Mouse (Mus musculus): ENCODE measurements around the gene Gpr18.

Gene Gpr18

DNA sequence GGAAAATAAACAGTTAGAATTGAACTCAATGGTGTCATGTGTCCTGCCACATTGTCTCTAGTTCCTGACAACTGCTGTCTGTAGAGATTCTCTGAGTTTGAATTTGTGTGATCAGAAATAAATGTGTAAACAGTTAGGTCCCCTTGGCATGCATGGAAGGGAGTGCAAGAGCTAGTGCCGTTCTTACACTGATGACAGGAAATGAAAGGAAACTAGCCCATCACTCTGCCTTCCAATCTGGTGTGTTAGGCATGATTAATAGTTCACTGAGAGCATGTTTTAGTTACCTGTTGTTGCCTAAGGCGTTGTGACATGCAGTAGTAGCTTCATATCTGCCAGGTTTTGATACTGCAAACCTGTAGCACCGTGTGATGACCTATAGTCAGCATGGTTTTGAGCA, 32.4 kb upstream of the Gpr18 start:
- DNase-seq: no peak

DNA sequence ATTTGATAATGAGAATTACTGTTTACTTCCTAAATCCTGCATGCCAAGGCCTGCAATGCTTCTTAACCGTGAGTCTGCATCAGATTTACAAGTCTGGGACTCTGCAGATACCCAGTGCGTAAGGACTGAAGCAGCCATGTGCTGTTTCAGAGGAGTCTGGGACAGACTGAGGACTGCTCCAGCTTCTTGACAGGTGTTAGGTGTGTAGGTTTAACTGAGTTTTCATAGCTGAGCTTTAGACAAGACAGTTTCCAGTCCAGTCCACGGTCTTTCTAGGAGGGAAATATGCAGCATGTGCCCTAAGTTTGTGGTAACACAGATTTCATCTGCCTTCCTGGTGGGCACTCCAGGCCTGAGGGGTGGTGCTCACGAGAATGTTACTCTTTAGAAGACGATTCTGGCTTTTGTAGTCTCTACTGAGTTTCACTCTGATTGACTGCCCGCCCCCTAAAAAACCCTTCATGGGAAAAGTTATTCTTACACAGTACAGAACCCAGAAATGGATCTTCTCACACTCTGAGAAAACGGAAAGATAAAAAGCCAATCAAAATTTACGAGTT, 31.7 kb upstream of the Gpr18 start:
- no peak for DNase-seq

DNA sequence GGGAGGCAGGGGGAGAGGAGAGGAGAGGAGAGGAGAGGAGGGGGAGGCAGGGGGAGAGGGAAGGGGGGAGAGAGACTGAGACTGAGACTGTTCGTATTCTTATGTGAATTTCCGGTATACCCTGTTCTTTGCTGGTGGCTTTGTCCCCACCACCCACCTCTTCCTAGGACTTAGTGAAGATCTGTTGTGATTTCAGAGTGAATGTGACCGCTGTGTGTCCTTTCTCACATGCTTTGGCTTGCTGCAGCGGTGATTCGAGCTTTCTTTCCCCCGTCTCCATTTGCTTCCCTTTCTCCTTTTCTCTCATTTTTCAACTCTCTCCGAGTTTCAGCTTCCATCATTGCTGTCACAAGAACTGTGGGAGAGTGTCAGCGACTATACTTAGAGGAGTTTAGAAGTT, 31.1 kb upstream of the Gpr18 start:
- no peak for DNase-seq

DNA sequence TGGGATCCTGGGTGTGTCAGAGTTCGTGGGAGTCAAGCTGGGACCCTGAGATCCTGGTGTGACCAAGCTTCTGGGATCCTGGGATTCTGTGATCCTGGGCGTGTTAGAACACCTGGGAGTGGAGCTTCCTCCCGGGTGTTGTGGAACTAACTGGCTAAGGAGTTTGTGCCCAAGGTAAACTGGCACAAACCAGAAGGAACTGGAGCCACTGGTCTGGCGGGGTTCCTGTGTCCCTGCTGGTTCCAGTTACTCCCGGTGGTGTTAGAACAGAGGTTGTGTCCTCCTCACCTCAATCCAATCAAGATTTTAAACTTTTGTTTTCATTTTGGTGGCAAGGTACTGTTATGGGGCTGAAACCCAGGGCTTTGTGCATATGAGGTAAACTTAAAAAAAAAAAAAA, 30.6 kb upstream of the Gpr18 start:
- DNase-seq: no peak

- no peak for DNase-seq
These were observed 24.0 kb upstream of the Gpr18 start for GRCm38 (mm10) chr14:121939582-121939981.

DNA sequence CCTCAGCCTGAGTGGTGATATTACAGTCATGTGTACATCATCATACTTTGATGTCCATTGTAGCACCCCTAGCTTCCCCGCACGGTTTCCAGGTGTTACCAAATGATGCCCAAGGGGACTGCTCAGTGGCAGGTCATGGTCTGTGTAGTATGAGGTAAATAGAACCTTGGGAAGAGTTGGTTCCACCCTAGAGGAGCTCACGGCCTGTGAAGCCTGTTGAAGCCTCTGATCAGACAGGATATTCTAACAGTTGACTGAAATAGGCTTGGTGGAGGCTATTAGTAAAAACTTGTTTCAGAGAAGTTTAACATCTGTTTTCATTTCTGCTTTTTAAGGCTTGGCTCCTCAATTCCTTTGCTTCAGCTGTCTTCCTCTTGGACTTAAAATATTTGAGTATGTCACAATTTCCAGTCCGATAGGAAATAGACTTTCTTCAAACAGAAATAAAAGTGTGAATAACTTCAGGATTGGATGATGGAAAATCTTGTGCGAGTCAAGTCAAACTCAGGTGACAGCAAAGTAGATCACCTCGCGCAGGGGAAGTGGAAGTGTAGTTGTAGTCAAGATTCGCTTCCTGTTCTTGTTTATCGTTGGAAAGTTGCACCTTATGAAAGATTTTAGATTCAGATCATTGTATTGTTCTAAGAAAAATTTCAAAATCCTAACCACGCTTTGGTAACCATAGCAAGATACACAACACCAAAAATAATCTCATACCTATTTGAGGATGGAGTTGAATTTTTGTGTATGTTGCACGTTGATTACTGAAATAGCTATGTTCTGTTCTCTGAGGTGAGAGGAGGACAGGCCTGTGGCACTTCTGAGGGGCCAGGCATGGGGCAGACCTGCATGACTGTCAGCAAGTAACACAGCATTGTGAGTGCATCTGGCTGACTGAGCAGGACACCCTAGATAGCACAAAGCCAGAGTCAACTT, 22.9 kb upstream of the Gpr18 start:
- no peak for DNase-seq

DNA sequence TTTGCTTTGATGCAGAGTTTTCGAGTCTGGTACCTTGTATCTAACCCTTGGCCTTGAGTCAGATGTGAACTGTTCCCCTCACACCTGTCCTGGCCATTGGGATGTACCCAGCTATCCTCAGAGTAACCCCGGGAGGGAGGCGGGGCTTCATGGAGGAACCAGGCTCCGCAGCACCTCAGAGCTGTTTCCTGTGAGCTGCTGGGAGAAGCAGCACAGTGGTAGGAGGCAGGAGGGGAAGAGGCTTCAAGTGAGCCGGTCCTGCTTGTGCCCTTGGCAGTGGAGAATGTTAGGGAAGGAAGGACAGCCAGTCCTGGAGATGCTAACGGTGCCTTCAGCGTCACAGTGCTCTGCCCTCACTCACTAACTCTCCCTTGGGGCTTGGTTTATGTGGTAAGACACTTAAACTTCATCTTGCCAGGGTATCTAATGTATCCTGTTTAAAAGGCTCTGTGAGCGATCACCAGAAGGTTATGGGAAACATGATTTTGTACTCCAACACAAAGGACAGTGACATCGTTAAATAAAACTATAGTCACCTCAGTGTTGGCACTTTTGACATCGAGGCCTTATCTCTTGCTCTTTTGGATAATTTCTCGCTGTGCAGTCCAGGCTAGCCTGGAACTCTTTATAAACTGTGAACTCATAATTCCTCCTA, 22.1 kb upstream of the Gpr18 start:
- no peak for DNase-seq

- no peak for DNase-seq
These were observed 21.3 kb upstream of the Gpr18 start for GRCm38 (mm10) chr14:121936856-121937255.

DNA sequence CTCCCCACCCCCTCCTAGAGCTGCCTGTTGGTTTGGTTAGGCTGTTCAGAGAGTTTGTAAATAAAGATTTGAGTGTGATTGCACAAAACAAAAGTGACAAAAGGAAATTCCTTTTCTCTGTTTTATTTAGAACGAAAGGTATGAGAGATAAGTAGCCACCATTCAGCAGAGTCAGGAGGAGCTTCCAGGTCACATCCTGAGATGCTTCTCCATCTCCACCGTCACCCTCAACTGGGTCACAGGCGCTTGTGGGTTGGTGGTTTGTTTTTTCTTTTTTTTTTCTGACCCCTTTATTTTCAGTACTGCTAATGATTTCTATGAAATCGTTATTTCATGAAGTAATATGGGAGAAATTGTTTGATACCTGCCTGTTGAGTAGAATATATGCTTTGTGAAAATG, 20.8 kb upstream of the Gpr18 start:
- no peak for DNase-seq

DNA sequence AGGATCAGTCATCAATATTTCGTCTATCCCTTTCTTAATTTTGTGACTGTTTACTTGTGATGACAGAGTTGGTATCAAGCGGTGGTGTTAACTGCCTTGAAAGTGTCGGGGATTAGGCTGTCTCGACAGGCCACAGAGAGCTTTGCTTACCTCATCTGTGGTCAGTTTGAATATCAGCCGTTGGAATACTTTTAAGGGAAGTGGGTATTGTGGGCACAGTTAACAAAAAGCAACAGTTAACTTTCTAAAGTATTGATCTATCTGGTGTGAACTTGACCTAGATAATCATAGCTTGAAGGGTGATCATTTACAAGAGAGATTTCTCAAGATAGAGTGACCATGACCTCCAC, 19.0 kb upstream of the Gpr18 start:
- DNase-seq: no peak

- no peak for DNase-seq
These were observed 18.5 kb upstream of the Gpr18 start for GRCm38 (mm10) chr14:121933906-121934596.

DNA sequence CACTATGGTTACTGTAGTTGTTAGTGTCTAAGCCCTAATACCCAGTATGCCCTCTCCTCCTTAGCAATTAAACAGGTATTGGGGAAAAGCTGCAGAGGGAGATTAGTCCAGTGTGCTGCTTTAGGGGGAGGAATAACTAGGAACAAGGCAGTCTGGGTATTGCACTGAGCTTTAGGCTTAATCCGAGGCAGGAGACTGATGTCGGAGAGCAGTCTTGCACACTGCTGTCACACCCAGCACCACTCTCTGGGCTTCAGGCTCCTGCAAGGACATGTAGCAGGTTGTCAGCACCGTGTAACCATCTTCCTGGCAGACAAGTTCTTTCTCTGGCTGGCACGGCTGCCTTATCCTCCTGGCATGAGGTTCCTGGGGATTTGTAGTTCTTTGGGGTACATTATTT, 16.6 kb upstream of the Gpr18 start:
- no peak for DNase-seq

- no peak for DNase-seq
These were observed 16.0 kb upstream of the Gpr18 start for GRCm38 (mm10) chr14:121931594-121931993.

DNA sequence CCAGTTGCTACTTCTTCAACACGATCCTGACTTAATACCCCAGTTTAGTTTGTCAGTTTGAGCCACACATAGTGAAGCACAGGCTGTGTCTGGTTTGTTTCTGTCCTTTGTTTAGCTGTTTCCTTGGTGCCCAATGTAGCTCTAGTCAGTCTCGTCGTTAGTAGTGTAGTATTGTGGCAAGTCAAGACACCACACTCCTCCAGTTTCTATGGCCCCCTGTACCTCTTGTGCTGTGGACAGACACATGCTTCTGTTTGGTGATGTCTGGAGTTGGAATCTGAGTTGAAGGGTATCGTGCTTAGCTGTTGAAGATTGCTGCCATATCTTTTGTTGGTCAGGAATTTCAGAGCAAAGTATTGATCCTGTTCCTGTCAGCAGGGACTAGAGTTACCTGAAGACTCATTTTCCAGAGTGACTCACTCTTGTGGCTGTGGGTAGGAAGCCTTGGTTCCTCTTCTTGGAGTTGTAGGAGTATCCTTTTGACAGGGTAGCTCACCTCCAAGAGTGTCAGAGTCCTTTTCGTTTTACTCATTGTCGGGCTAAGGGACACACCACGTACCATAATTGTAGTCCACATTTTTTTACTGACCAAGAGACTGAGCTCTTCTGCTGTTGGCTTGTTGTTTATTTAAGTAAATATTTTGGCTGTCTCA, 15.3 kb upstream of the Gpr18 start:
- no peak for DNase-seq

DNA sequence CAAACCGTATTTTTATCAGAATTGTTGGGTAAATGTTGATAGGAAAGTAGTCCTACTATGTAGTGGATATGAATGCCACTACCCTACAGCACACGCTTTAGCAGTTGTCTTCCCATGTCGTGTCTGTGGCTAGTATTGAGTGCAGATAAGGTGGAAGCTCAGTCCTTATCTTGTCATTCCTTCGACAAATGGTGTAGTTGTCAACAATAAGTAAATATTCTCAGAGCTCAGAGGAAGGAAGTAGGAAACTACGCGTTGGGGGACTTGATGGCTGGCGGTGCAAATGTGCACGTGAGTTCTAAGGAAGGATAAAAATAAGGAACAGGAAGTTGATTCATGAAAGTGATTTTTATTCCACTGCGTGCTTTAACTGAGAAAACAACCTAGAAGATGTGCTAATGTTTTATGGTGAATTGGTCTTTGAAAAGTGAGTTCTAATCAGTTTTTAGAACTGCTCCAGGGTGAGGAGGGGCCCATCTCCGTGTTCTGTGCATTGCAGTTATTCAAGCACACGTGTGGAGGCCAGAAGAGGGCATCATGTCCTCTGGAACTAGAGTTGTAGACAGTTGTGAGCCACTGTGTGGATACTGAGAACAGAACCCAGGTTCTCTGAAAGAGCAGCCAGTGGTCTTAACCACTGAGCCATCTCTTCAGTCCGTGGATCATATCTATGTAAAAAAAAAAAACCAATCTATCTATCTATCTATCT, 13.8 kb upstream of the Gpr18 start:
- no peak for DNase-seq

DNA sequence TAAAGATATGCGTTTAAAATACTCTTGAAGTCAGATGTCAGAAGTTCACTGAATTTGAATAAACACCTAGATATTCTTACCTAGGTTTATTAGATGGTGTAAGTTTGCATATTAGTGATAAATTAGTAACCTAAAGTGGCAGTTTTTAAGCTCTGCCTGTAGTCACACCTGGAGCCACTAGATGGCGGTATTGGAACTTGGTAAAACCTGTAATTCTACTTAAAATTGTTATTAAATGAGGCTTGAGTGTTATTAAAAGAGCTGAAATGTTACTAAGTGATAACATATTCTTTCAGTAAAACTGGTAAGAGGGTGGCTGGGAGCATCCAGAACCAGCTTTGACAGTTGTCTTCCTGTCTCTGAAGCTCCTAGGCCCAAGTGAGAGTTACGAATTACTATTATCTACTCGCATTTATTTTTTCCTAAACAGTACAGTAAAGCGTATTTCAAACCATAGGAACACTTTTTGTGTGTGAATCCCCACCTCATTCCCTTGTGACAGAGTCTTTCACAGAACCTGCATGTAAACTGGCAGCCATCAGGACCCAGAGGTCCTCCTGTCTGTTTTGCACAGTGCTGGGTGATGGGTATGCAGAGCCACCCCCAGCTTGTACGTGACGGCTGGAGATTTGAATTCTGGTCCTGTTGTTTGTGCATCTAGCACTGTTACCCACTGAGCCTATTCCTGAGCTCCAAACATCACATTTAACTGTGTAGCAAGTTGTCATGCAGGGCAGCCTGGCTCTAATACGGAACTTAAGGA, 13.0 kb upstream of the Gpr18 start:
- DNase-seq: peak in 1 of 2 experiments; percentile 59

DNA sequence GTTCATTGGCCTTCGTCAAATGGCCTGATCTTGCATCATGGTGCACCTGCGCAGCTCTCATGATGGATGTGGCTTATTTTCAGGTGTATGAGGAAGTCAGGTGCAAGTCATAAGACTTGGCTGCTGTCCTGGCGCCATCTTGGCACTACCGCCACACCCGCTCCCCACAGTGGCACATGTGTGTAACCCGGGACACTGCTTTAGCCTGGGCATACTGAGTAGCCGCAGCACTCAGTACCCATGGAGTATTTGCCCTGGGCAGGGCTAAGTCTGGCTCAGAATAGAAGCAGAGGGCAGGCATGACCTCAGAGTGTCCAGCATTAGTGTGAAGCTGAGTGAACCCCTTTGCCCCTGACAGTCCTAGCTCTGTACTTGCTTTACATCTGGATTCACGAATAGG, 11.9 kb upstream of the Gpr18 start:
- DNase-seq: no peak

DNA sequence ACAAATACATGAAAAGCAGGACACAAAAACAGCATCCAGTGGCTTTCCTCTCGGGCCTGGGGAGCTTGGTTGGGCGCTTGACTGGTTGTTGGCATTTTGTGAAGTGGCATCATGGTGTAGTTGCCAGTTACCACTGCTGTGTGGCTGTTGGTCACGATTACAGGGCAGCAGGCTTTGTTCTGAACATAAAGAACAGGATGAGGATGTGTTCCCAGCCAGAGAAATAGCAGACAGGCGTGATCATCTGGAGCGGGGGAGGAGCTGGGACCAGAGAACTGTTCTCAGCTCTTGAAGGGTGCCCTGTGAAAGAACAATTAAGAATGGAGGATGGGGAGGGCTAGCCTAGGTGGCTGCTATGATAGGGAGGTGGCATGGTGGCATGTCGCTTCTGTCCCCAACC, 11.3 kb upstream of the Gpr18 start:
- no peak for DNase-seq

GRCm38 (mm10) chr14:121924876-121925275, 9.3 kb upstream of the Gpr18 start:
- DNase-seq: no peak

DNA sequence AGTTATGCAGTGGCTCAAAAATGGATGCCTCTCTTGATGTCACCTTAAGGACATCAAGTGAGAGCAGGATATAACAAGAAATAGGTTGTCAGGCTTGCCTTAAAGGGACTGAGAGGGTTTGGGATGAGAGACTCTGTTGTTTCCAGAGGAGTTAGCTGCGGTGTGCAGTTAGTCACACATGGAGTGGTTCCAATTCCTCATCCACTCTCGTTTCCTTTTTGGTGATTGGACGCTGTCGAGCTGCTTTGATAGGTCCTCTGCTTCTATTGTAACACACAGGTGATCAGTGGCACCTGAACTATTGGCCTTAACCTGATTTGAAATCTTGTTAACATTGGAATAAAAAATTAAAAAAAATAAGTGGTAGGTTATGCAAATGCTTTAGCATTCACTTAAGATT, 7.2 kb upstream of the Gpr18 start:
- no peak for DNase-seq

DNA sequence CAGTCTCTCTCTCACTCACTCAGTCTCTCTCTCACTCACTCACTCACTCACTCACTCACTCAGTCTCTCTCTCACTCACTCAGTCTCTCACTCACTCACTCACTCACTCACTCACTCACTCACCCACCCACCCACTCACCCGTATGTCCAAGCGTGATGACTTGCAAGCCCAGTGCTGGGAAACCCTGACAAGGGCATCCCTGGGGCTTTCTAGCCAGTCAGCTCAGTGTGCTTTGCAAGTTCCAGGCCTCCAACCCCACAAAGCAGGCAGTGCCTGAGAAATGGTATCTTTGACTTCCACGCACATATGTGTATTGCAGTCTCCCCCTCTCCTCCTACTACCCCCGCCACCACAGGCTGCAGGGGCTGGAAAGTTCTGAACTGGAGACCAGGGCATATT, 6.4 kb upstream of the Gpr18 start:
- DNase-seq: no peak

Data from lung, adult 18-20 months (tissue).